Mouse (Mus musculus) embryonic facial prominence, embryonic 12.5 days (tissue): ENCODE data around the gene Klhl6. TPM values are rescaled to one million over a fixed set of nuclear protein-coding genes. Genes with fewer than 3 reads are reported as not detected.

Experiments used
- ATAC-seq: fragments of 200-750 bp; cut with Nextera tagmentation; 2 replicates; pipeline ENCODE4 v1.8.0; 2017; ENCODE audit not compliant: insufficient number of reproducible peaks, insufficient read depth, low FRiP score, low TSS enrichment
- H3K27ac ChIP-seq: fragments of 300-500 bp; sonication (generic); 2 replicates; pipeline ENCODE4 v1.5.1; 2016; ENCODE audit warnings: mild to moderate bottlenecking
- H3K27me3 ChIP-seq: fragments of 300-500 bp; sonication (generic); 2 replicates; pipeline ENCODE4 v1.6.1; 2016; ENCODE audit warnings: mild to moderate bottlenecking, moderate library complexity
- H3K36me3 ChIP-seq: fragments of 300-500 bp; sonication (generic); 2 replicates; pipeline ENCODE4 v1.6.1; 2016; ENCODE audit warnings: mild to moderate bottlenecking
- H3K4me1 ChIP-seq: fragments of 300-500 bp; sonication (generic); 2 replicates; pipeline ENCODE4 v1.6.1; 2016
- H3K4me2 ChIP-seq: fragments of 300-500 bp; sonication (generic); replicated peaks from 2 replicates; pipeline ENCODE4 v1.6.1; 2016; ENCODE audit warnings: mild to moderate bottlenecking, moderate library complexity
- H3K4me3 ChIP-seq: fragments of 300-500 bp; sonication (generic); 2 replicates; pipeline ENCODE4 v1.5.1; 2016; ENCODE audit warnings: mild to moderate bottlenecking
- H3K9ac ChIP-seq: fragments of 300-500 bp; sonication (generic); 2 replicates; pipeline ENCODE4 v1.6.1; 2016; ENCODE audit warnings: mild to moderate bottlenecking, moderate library complexity
- H3K9me3 ChIP-seq: fragments of 300-500 bp; sonication (generic); 2 replicates; pipeline ENCODE4 v1.6.1; 2016; ENCODE audit warnings: mild to moderate bottlenecking, moderate library complexity
- WGBS: fragments of 180-500 bp; shearing (Covaris S2); methylation state at CpG from one replicate; pipeline ENCODE4 v1.1.7; 2016; 5-methylcytosine and 5-hydroxymethylcytosine counted together
- polyA plus RNA-seq: library from polyadenylated mRNA; unstranded; fragments of >200 nt; fragmentation: Nextera tagmentation; extraction: Ambion mirVana; gene quantifications from 2 replicates; pipeline ENCODE4 v1.2.1, GENCODE M21; 2016

Klhl6 gene
- polyA plus RNA-seq, 1 experiment from 2014 or later, result 8.2 TPM

DNA sequence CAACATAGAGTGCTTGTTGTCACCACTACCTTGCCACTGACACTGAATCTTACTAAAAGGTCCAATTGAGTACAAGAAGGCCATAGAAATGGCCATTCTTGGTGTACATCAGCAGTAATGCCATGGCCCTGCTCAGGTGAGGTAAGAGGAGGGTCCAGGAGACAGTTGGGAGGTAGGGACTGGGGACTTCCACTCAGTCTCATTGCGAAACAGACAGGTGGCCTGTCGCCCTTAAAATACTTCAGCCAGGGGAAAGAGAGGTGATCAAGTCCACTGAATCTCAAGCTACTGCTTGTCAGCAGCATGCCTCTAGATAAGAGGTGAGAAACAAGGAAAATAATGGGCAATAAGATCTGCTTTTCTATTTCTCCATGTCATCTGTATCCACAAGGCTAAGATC, 4.8 kb upstream of the Klhl6 start:
- Histone ChIP-seq H3K9me3 (peaks cover 6% of the 10 kb centered on the region; the same call in 1 of the 2 replicates), H3K4me1 (no peaks in the 10 kb centered on the region), H3K9ac (no peak overlapping the region), H3K4me3 (no peak overlapping the region), H3K27ac (no peak overlapping the region), H3K36me3 (no peaks in the 10 kb centered on the region), H3K4me2 (no peak overlapping the region), H3K27me3 (no peaks in the 10 kb centered on the region)
- ATAC-seq, result no peak
- WGBS, result 87% methylated on average over 2 of the region's 2 CpGs

DNA sequence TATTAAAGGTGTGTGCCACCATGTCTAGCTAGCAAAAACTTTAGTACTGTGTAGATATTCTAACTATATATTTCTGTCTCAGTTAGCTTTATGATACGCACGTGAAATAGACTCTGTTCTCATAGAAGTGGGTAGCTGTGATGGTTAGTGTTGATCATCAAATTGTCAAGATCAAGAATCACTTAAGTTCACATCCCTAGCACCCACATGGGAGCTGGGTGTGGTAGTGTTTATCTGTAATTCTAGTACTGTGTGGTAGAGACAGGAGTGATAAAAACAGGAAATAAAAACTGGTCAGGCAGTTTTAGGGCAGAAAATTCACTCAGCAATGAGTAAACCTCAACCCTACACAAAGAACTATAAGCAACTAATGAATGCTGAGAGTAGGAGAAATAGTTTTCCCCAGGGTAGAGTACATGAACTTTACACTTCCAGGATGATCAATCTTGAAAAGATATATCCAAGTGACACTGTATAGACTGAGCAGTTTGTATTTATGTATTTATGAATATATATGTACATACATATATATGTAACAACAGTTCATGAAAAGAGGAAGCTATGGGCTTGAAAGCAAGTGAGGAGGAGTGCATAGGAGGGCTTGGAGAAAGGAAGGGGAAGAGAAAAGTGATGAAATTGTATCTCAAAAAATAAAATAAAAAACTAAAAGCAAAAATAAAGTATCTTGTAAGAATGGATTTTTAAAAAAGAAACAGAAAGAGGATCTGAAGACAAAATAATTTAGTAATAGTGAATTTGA, 2.2 kb upstream of the Klhl6 start:
- WGBS, result 80% methylated on average over 2 of the region's 2 CpGs
- no peak overlapping the region for H3K4me3 ChIP-seq
- no peak overlapping the region for H3K27ac ChIP-seq
- no peak overlapping the region for H3K4me2 ChIP-seq
- no peaks in the 10 kb centered on the region for H3K36me3 ChIP-seq
- H3K9me3 ChIP-seq, result peaks cover 4% of the 10 kb centered on the region; the same call in 1 of the 2 replicates
- H3K9ac ChIP-seq, result no peak overlapping the region
- H3K4me1 ChIP-seq, result no peaks in the 10 kb centered on the region
- no peak for ATAC-seq
- no peaks in the 10 kb centered on the region for H3K27me3 ChIP-seq

DNA sequence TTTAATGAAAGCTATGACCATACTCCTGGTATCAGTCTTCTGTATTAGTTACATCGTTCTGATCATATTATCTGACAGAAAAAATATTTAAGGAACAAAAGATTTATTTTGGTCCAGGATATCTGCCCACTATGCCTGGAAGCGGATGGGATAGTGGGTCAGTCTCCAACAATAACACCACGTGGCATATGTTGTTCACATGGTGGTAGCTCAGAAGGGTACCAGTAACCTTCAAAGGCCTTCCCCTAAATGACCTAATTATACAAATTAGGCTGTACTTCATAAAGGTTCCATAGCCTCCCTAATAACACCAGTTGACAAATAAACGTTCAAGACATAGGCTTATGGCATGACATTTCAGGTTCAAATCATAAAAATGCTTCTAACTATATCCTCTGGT, 722 bp upstream of the Klhl6 start:
- Histone ChIP-seq H3K27me3 (no peaks in the 10 kb centered on the region), H3K4me3 (no peak overlapping the region), H3K4me2 (no peak overlapping the region), H3K27ac (no peak overlapping the region), H3K36me3 (no peaks in the 10 kb centered on the region), H3K9ac (no peak overlapping the region), H3K4me1 (no peaks in the 10 kb centered on the region), H3K9me3 (no peaks in the 10 kb centered on the region)
- 77% methylated on average over 4 of the region's 4 CpGs for WGBS
- no peak for ATAC-seq

DNA sequence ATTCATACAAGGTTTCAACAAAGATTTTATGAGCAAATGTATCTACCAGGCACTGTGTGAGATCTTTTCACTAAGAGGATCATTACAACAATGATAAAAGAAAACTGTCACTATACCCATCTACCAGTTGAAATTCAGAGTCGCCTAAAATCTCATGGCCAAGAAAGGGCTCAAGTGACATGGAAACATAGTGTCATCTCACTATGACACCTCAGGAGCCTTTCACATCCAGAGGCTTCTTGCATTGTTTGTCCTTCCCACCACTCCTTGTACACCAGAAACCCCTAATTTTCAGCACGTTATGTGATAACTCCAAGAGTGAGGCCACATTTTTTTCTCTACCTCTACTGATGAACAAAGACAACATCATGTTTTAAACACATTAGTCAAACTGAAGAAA, 1.2 kb downstream of the Klhl6 start:
- H3K9me3 ChIP-seq, result no peaks in the 10 kb centered on the region
- no peaks in the 10 kb centered on the region for H3K4me1 ChIP-seq
- no peaks in the 10 kb centered on the region for H3K27me3 ChIP-seq
- no peak overlapping the region for H3K9ac ChIP-seq
- no peaks in the 10 kb centered on the region for H3K36me3 ChIP-seq
- 82% methylated on average over 2 of the region's 2 CpGs for WGBS
- H3K4me2 ChIP-seq, result no peak overlapping the region
- no peak overlapping the region for H3K4me3 ChIP-seq
- H3K27ac ChIP-seq, result no peak overlapping the region
- no peak for ATAC-seq

DNA sequence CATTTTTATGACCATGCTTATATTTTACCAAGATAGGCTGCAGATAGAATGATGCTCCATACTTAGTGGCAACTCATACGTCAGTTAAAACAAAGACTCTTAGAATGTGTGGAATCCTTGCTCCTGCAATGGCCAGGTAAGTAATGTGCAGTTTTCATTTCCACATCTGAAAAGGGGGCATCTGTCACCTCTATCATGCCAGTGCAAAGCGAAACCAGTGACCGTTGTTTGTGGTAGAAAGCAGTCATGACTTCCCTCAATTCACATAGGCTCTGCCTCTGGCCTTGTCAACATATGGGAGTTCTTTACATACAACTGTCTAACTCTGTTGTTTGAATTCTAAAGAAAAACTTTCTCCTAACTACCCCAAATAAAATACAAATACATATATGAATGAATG, 1.8 kb downstream of the Klhl6 start:
- Histone ChIP-seq H3K36me3 (no peaks in the 10 kb centered on the region), H3K27ac (no peak overlapping the region), H3K9me3 (no peaks in the 10 kb centered on the region), H3K27me3 (no peaks in the 10 kb centered on the region), H3K9ac (no peak overlapping the region), H3K4me1 (no peaks in the 10 kb centered on the region), H3K4me3 (no peak overlapping the region), H3K4me2 (no peak overlapping the region)
- ATAC-seq, result no peak
- WGBS, result 91% methylated on average over 3 of the region's 3 CpGs

DNA sequence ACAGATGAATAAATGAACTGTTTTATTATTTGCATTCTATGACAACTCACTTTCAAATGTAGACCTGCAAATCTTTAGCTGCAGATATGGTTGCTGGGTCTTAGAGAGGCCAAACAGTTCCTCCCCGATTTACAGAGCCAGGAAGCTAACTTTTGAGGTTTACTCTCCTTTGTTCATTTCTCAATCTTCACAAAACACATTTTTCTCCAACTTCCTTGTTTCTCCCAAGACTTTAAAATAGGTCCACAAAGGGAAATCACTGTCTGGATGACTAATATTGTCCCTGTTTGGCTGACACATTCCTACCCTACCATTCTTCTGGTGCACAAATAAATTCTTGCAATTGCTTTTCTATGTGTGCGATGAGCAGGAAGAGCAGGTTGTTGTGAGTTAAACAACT, 3.1 kb downstream of the Klhl6 start:
- Histone ChIP-seq H3K4me3 (no peak overlapping the region), H3K27ac (no peak overlapping the region), H3K9me3 (no peaks in the 10 kb centered on the region), H3K36me3 (no peaks in the 10 kb centered on the region), H3K27me3 (no peaks in the 10 kb centered on the region), H3K4me1 (no peaks in the 10 kb centered on the region), H3K4me2 (no peak overlapping the region), H3K9ac (no peak overlapping the region)
- ATAC-seq, result no peak
- 85% methylated on average over 2 of the region's 2 CpGs for WGBS

DNA sequence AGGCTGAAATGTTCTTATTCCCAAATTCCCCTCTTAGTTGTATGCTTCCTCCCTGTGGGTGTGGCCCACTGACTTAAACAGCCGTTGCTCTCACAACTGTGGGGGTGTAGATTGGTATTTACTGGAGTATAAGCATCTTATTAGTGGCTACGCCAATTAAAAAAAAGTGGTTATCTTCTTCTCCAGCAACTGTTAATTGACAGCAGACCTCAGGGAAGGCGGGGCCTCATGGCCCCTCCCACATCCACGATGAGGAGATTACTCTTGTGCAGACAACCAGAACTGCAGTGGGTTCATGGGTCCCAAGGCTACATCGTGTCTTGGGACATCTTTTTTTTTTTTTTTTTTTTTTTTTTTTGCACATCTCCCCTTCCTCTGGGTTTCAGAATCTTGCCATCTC, 5.6 kb downstream of the Klhl6 start:
- no peaks in the 10 kb centered on the region for H3K9me3 ChIP-seq
- ATAC-seq, result no peak
- H3K27me3 ChIP-seq, result no peaks in the 10 kb centered on the region
- no peak overlapping the region for H3K27ac ChIP-seq
- H3K9ac ChIP-seq, result no peak overlapping the region
- no peak overlapping the region for H3K4me2 ChIP-seq
- no peak overlapping the region for H3K4me3 ChIP-seq
- WGBS, result 55% methylated on average over 5 of the region's 5 CpGs
- no peaks in the 10 kb centered on the region for H3K4me1 ChIP-seq
- no peaks in the 10 kb centered on the region for H3K36me3 ChIP-seq

DNA sequence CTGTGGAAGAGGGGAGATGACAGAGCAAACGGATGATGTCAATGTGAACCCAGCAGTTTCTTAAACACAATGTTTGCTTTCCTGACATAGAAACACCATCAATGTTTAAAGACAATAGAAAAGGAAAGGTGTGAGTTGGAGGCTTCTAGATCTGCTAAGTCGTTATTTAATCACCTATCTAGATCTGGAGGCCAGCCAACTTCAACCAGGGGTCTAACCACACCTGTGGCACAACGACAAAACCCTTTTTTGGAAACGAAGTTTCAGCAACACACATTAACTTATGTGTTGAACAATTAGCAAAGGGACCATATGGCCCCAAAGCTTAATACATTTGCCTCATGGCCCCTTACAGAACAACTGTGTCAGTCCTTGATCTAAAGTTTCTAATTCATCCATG, 6.0 kb downstream of the Klhl6 start:
- H3K4me3 ChIP-seq, result no peak overlapping the region
- 79% methylated on average over 4 of the region's 4 CpGs for WGBS
- no peak overlapping the region for H3K4me2 ChIP-seq
- H3K36me3 ChIP-seq, result no peaks in the 10 kb centered on the region
- no peak for ATAC-seq
- no peaks in the 10 kb centered on the region for H3K4me1 ChIP-seq
- no peaks in the 10 kb centered on the region for H3K9me3 ChIP-seq
- no peak overlapping the region for H3K27ac ChIP-seq
- no peak overlapping the region for H3K9ac ChIP-seq
- H3K27me3 ChIP-seq, result no peaks in the 10 kb centered on the region

DNA sequence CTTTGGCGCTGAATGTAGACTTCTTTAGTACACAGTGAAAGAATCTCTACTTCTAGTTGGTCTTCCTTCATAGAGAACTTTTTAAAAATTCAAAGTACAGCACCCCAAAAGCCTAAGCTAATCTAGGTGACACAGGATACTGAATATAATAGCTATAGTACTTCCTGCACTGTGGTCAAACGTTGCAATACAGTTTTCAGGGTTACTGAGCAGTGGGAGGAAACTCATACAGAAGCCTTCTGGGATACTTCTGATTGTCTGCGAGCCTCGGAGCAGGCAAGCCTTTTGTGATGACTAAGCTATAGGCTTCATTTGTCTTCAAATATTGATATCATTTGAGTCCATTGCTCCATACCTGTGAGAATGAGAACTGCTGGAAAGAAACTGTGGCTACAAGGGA, 7.4 kb downstream of the Klhl6 start:
- no peak overlapping the region for H3K27ac ChIP-seq
- H3K9me3 ChIP-seq, result no peaks in the 10 kb centered on the region
- H3K9ac ChIP-seq, result no peak overlapping the region
- H3K36me3 ChIP-seq, result no peaks in the 10 kb centered on the region
- WGBS, result 89% methylated on average over 4 of the region's 4 CpGs
- no peaks in the 10 kb centered on the region for H3K4me1 ChIP-seq
- no peaks in the 10 kb centered on the region for H3K27me3 ChIP-seq
- H3K4me2 ChIP-seq, result no peak overlapping the region
- ATAC-seq, result no peak
- H3K4me3 ChIP-seq, result no peak overlapping the region

DNA sequence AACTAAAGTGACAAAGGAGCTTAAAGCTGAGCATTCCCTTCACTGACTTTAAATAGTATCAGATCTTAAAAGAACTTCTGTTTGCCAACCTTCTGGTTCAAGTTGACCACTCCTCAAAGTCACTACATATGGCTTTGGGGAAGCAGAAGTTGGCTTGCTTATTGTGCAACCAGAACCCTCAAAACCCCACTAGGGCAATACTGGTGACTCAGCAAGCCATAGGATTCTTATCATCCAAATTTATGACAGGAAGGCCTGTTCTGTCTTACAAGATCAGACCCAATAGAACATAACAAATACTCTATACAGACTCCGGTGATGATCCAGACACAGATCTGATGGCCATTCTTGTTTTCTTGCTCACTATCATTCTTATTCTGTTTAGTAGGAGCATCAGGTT, 9.4 kb downstream of the Klhl6 start:
- no peaks in the 10 kb centered on the region for H3K9me3 ChIP-seq
- no peaks in the 10 kb centered on the region for H3K27me3 ChIP-seq
- H3K4me2 ChIP-seq, result no peak overlapping the region
- H3K36me3 ChIP-seq, result no peaks in the 10 kb centered on the region
- H3K4me1 ChIP-seq, result no peaks in the 10 kb centered on the region
- no peak overlapping the region for H3K27ac ChIP-seq
- no peak for ATAC-seq
- 92% methylated on average over 1 of the region's 1 CpGs for WGBS
- no peak overlapping the region for H3K9ac ChIP-seq
- H3K4me3 ChIP-seq, result no peak overlapping the region

DNA sequence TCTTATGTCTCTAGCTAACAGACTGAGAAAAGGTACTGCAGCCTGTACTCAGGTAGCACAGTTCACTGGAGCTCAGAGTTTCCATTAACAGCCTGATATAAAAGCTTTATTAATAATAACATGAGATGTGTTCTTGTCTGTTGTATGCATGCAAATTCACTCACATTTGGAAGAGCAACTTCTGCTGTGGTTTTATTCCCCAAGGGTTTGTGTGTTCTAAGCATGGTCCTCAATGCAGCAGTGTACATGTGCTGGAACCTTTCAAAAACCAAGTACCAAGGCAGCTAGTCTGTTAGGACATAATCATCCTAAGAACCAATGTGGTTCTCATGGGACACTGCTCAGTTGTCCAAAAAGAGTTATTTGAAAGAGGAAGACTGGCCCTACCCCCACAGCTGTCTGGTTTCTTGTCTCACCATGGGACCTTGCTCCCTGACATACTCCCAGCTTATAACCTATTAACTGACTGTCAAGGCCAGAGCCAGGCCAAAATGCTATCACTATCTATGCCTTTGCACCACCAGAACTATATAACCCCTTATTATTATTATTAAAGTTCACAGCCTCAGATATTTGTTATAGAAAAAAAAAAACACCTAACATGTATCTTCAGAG, 10.0 kb downstream of the Klhl6 start:
- no peak overlapping the region for H3K4me2 ChIP-seq
- no peak overlapping the region for H3K9ac ChIP-seq
- no peak overlapping the region for H3K27ac ChIP-seq
- H3K4me3 ChIP-seq, result no peak overlapping the region
- H3K36me3 ChIP-seq, result no peaks in the 10 kb centered on the region
- no peaks in the 10 kb centered on the region for H3K4me1 ChIP-seq
- ATAC-seq, result no peak
- no peaks in the 10 kb centered on the region for H3K9me3 ChIP-seq
- H3K27me3 ChIP-seq, result no peaks in the 10 kb centered on the region

DNA sequence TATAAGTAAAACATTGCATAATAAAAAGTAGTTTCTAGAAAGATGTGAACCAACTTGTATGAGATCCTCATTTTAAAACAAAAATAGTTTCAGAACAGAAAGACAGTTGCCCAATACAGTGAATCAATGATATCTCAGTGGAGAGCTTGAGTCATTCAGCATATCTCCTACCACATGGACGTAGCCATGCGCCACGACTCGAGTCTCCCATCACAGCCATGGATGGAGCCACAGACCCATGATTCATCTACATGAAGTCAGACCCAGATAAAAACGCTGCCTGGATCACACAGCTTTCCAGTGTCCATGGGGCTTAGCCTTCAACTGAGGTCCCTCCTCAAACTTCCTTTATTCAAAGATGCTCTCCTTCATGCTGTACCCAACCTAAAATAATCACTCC, 13.3 kb downstream of the Klhl6 start:
- ATAC-seq, result no peak
- Histone ChIP-seq H3K4me2 (no peak overlapping the region), H3K27ac (no peak overlapping the region), H3K9me3 (no peaks in the 10 kb centered on the region), H3K27me3 (no peaks in the 10 kb centered on the region), H3K36me3 (no peaks in the 10 kb centered on the region), H3K4me3 (no peak overlapping the region), H3K4me1 (no peaks in the 10 kb centered on the region), H3K9ac (no peak overlapping the region)
- WGBS, result 87% methylated on average over 5 of the region's 5 CpGs
